Mouse (Mus musculus): ENCODE results near the gene Ypel2. TPM values are rescaled to one million over a fixed set of nuclear protein-coding genes. Genes with fewer than 3 reads are reported as not detected.

The Ypel2 gene
- polyA plus RNA-seq, 2 experiments, result 6.8 to 9.2 TPM

DNA sequence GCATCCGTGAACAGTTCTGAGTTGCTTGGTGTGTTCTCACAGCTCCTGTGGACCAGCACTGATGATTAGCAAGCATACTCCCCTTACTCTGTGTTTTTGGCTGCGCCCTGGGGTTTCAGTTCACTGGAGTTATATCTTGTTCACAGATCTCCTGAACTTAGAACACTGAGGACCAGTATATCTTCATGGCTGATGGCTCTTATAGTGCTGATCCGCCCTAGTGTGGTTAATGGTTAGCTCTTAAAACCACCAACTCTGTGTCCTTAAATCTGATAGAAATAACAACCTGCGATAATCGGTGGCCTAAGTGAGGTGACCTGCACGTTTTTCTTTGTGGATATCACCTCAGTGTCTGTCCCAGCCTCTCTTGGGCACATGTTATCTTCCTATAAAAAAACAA, 84.5 kb downstream of the Ypel2 start:
- no peak overlapping the region for H3K27ac ChIP-seq (replicated peaks; ENCODE audit: low read depth, low read length)
- H3K9me3 ChIP-seq (ENCODE audit: control insufficient read depth, low read length), result no peaks in the 10 kb centered on the region
- no peak for TF ChIP-seq POLR2A (IDR thresholded peaks at IDR 0.05; ENCODE audit: borderline replicate concordance, extremely low read depth, insufficient read depth, insufficient read length)
- H3K4me2 ChIP-seq (replicated peaks; ENCODE audit: low read depth, low read length, severe bottlenecking), result no peak overlapping the region
- no peak overlapping the region for H3K4me3 ChIP-seq (replicated peaks; ENCODE audit: low read length)
- no peaks in the 10 kb centered on the region for H3K27me3 ChIP-seq (ENCODE audit: control insufficient read depth, insufficient read depth, low read length)
- ATAC-seq (ENCODE audit: low FRiP score, low read depth), result no peak
- DNase-seq (ENCODE audit: low spot score), result no peak
- no peaks in the 10 kb centered on the region for H3K4me1 ChIP-seq (ENCODE audit: control insufficient read depth, insufficient read depth, low read length)
- no peaks in the 10 kb centered on the region for H3K36me3 ChIP-seq (ENCODE audit: control insufficient read depth, insufficient read depth, low read length)
- H3K9ac ChIP-seq (ENCODE audit: low read depth, low read length, severe bottlenecking), result no peak overlapping the region
- 82% methylated on average over 6 of the region's 6 CpGs for WGBS

GRCm38 (mm10) chr11:86907889-86908590, 85.5 kb downstream of the Ypel2 start:
- no peak for ATAC-seq (ENCODE audit: low FRiP score, low read depth)
- TF ChIP-seq POLR2A (IDR thresholded peaks at IDR 0.05; ENCODE audit: borderline replicate concordance, extremely low read depth, insufficient read depth, insufficient read length), result no peak
- Histone ChIP-seq H3K9me3 (ENCODE audit: control insufficient read depth, low read length) (no peaks in the 10 kb centered on the region), H3K4me3 (replicated peaks; ENCODE audit: low read length) (no peak overlapping the region), H3K36me3 (ENCODE audit: control insufficient read depth, insufficient read depth, low read length) (no peaks in the 10 kb centered on the region), H3K9ac (ENCODE audit: low read depth, low read length, severe bottlenecking) (no peak overlapping the region), H3K27ac (replicated peaks; ENCODE audit: low read depth, low read length) (no peak overlapping the region), H3K4me2 (replicated peaks; ENCODE audit: low read depth, low read length, severe bottlenecking) (no peak overlapping the region), H3K27me3 (ENCODE audit: control insufficient read depth, insufficient read depth, low read length) (no peaks in the 10 kb centered on the region), H3K4me1 (ENCODE audit: control insufficient read depth, insufficient read depth, low read length) (no peaks in the 10 kb centered on the region)
- no peak for DNase-seq (ENCODE audit: low spot score)
- 65% methylated on average over 5 of the region's 5 CpGs for WGBS

- Histone ChIP-seq H3K36me3 (ENCODE audit: control insufficient read depth, insufficient read depth, low read length) (no peaks in the 10 kb centered on the region), H3K27me3 (ENCODE audit: control insufficient read depth, insufficient read depth, low read length) (no peaks in the 10 kb centered on the region), H3K9me3 (ENCODE audit: control insufficient read depth, low read length) (no peaks in the 10 kb centered on the region), H3K4me2 (replicated peaks; ENCODE audit: low read depth, low read length, severe bottlenecking) (no peak overlapping the region), H3K4me1 (ENCODE audit: control insufficient read depth, insufficient read depth, low read length) (no peaks in the 10 kb centered on the region), H3K4me3 (replicated peaks; ENCODE audit: low read length) (no peak overlapping the region), H3K9ac (ENCODE audit: low read depth, low read length, severe bottlenecking) (no peak overlapping the region), H3K27ac (replicated peaks; ENCODE audit: low read depth, low read length) (no peak overlapping the region)
- TF ChIP-seq POLR2A (IDR thresholded peaks at IDR 0.05; ENCODE audit: borderline replicate concordance, extremely low read depth, insufficient read depth, insufficient read length), result no peak
- no peak for ATAC-seq (ENCODE audit: low FRiP score, low read depth)
- 91% methylated on average over 11 of the region's 11 CpGs for WGBS
- no peak for DNase-seq (ENCODE audit: low spot score)
Measured at GRCm38 (mm10) chr11:86906767-86907662, 86.5 kb downstream of the Ypel2 start.

GRCm38 (mm10) chr11:86906257-86906656, 87.2 kb downstream of the Ypel2 start:
- no peak overlapping the region for H3K27ac ChIP-seq (replicated peaks; ENCODE audit: low read depth, low read length)
- no peak for DNase-seq (ENCODE audit: low spot score)
- ATAC-seq (ENCODE audit: low FRiP score, low read depth), result no peak
- TF ChIP-seq POLR2A (IDR thresholded peaks at IDR 0.05; ENCODE audit: borderline replicate concordance, extremely low read depth, insufficient read depth, insufficient read length), result no peak
- 92% methylated on average over 6 of the region's 6 CpGs for WGBS
- no peak overlapping the region for H3K4me2 ChIP-seq (replicated peaks; ENCODE audit: low read depth, low read length, severe bottlenecking)
- no peak overlapping the region for H3K4me3 ChIP-seq (replicated peaks; ENCODE audit: low read length)
- H3K9ac ChIP-seq (ENCODE audit: low read depth, low read length, severe bottlenecking), result no peak overlapping the region
- H3K36me3 ChIP-seq (ENCODE audit: control insufficient read depth, insufficient read depth, low read length), result no peaks in the 10 kb centered on the region
- no peaks in the 10 kb centered on the region for H3K9me3 ChIP-seq (ENCODE audit: control insufficient read depth, low read length)
- no peaks in the 10 kb centered on the region for H3K4me1 ChIP-seq (ENCODE audit: control insufficient read depth, insufficient read depth, low read length)
- H3K27me3 ChIP-seq (ENCODE audit: control insufficient read depth, insufficient read depth, low read length), result no peaks in the 10 kb centered on the region

DNA sequence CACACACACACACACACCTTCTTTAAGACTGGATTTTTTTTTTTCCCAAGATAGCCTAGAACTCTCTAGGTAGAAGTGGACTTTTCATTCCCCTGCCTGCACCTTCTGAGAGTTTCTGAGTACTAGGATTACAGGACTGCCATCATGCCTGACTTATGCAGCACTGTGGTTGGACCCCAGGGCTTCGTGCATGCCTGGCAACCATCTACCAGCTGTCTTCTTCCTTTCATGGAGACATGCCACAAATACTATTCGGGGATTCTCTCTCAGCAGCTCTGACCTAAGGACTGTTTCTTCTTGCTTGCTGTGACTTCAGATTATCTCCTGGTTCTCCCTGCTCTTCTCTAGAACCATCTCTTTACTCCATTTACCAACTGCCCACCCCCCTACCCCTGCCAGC, 88.2 kb downstream of the Ypel2 start:
- DNase-seq (ENCODE audit: low spot score) (no peak), ATAC-seq (ENCODE audit: low FRiP score, low read depth) (no peak)
- H3K4me3 ChIP-seq (replicated peaks; ENCODE audit: low read length), result no peak overlapping the region
- H3K36me3 ChIP-seq (ENCODE audit: control insufficient read depth, insufficient read depth, low read length), result no peaks in the 10 kb centered on the region
- whole genome bisulfite sequencing, result 83% methylated on average over 2 of the region's 2 CpGs
- no peak overlapping the region for H3K9ac ChIP-seq (ENCODE audit: low read depth, low read length, severe bottlenecking)
- no peak overlapping the region for H3K4me2 ChIP-seq (replicated peaks; ENCODE audit: low read depth, low read length, severe bottlenecking)
- H3K27me3 ChIP-seq (ENCODE audit: control insufficient read depth, insufficient read depth, low read length), result no peaks in the 10 kb centered on the region
- no peaks in the 10 kb centered on the region for H3K4me1 ChIP-seq (ENCODE audit: control insufficient read depth, insufficient read depth, low read length)
- TF ChIP-seq POLR2A (IDR thresholded peaks at IDR 0.05; ENCODE audit: borderline replicate concordance, extremely low read depth, insufficient read depth, insufficient read length), result no peak
- H3K27ac ChIP-seq (replicated peaks; ENCODE audit: low read depth, low read length), result no peak overlapping the region
- H3K9me3 ChIP-seq (ENCODE audit: control insufficient read depth, low read length), result no peaks in the 10 kb centered on the region

Measured in limb, embryonic 14.5 days (tissue).